Mouse (Mus musculus): Measurements from ENCODE around the gene Acin1. TPM values are rescaled to one million over a fixed set of nuclear protein-coding genes. Genes with fewer than 3 reads are reported as not detected.

The Acin1 gene
- polyA plus RNA-seq, 1 experiment from 2014 or later, result 150 TPM

GRCm38 (mm10) chr14:54714617-54715081 lies 27.9 kb upstream of the Acin1 start:
- Histone ChIP-seq H3K4me3 (peak overlapping the region; percentile 49), H3K27me3 (replicated peaks; ENCODE audit: low read depth, poor library complexity, severe bottlenecking) (peaks cover 27% of the 10 kb centered on the region), H3K4me1 (peaks cover 23% of the 10 kb centered on the region), H3K9me3 (no peaks in the 10 kb centered on the region), H3K36me3 (replicated peaks) (no peaks in the 10 kb centered on the region), H3K27ac (replicated peaks) (no peak overlapping the region)
- DNase-seq (ENCODE audit: low spot score), result peak; percentile 20
- 4% methylated on average over 15 of the region's 15 CpGs for WGBS

- peaks cover 23% of the 10 kb centered on the region for H3K4me1 ChIP-seq
- H3K9me3 ChIP-seq, result no peaks in the 10 kb centered on the region
- under 1% methylated on average over 13 of the region's 13 CpGs for WGBS
- peak overlapping the region; percentile 49 for H3K4me3 ChIP-seq
- peaks cover 27% of the 10 kb centered on the region for H3K27me3 ChIP-seq (replicated peaks; ENCODE audit: low read depth, poor library complexity, severe bottlenecking)
- H3K27ac ChIP-seq (replicated peaks), result no peak overlapping the region
- DNase-seq (ENCODE audit: low spot score), result peak; percentile 75
- no peaks in the 10 kb centered on the region for H3K36me3 ChIP-seq (replicated peaks)
These were observed 27.4 kb upstream of the Acin1 start for GRCm38 (mm10) chr14:54714121-54714520.

GRCm38 (mm10) chr14:54712861-54713260 lies 26.1 kb upstream of the Acin1 start:
- H3K9me3 ChIP-seq, result no peaks in the 10 kb centered on the region
- H3K27me3 ChIP-seq (replicated peaks; ENCODE audit: low read depth, poor library complexity, severe bottlenecking), result peaks cover 27% of the 10 kb centered on the region
- 63% methylated on average over 8 of the region's 8 CpGs for WGBS
- peaks cover 23% of the 10 kb centered on the region for H3K4me1 ChIP-seq
- DNase-seq (ENCODE audit: low spot score), result no peak
- no peaks in the 10 kb centered on the region for H3K36me3 ChIP-seq (replicated peaks)
- no peak overlapping the region for H3K4me3 ChIP-seq
- peak overlapping the region; percentile 31; the same call in 1 of the 2 replicates for H3K27ac ChIP-seq (replicated peaks)

- peak within 1 kb of the TSS; percentile 31; the same call in 1 of the 2 replicates for H3K27ac ChIP-seq (replicated peaks)
- 87% methylated on average over 7 of the region's 7 CpGs for WGBS
- H3K27me3 ChIP-seq (replicated peaks; ENCODE audit: low read depth, poor library complexity, severe bottlenecking), result peaks cover 27% of the 10 kb centered on the region
- H3K36me3 ChIP-seq (replicated peaks), result no peaks in the 10 kb centered on the region
- H3K4me1 ChIP-seq, result peaks cover 25% of the 10 kb centered on the region
- DNase-seq (ENCODE audit: low spot score), result no peak
- H3K4me3 ChIP-seq, result no peak within 1 kb of the TSS
- H3K9me3 ChIP-seq, result no peaks in the 10 kb centered on the region
These were observed 25.3 kb upstream of the Acin1 start, which contains the start of gene Cebpe for GRCm38 (mm10) chr14:54712074-54712473. Gene Cebpe, minus strand, starts transcription at chr14:54712174.

DNA sequence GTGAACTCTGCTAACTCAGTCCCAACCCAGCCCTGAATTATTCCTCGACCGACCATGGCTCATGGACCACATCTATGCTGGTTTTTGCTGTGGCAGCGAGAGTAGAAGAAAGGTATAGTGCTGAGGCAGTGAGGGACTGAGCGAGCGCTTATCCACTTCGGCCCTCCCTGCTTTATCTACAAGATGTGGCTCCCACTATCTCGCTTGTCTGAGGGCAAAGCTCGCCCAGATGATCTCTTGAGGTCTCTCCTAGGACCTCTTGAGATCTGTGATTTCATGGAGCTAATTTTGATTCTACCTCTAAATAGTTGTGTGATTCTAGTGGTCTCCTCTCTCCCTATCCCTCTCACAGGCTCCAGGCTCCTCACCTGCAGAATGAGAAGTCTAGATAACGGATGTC lies 22.3 kb upstream of the Acin1 start:
- H3K4me1 ChIP-seq, result peaks cover 19% of the 10 kb centered on the region
- H3K27me3 ChIP-seq (replicated peaks; ENCODE audit: low read depth, poor library complexity, severe bottlenecking), result 0 out of 2 replicates have a peak, but pooled peaks cover 14% of the 10 kb centered on the region
- DNase-seq (ENCODE audit: low spot score), result no peak
- no peak overlapping the region for H3K27ac ChIP-seq (replicated peaks)
- no peaks in the 10 kb centered on the region for H3K36me3 ChIP-seq (replicated peaks)
- no peaks in the 10 kb centered on the region for H3K9me3 ChIP-seq
- H3K4me3 ChIP-seq, result no peak overlapping the region
- 84% methylated on average over 9 of the region's 9 CpGs for WGBS

DNA sequence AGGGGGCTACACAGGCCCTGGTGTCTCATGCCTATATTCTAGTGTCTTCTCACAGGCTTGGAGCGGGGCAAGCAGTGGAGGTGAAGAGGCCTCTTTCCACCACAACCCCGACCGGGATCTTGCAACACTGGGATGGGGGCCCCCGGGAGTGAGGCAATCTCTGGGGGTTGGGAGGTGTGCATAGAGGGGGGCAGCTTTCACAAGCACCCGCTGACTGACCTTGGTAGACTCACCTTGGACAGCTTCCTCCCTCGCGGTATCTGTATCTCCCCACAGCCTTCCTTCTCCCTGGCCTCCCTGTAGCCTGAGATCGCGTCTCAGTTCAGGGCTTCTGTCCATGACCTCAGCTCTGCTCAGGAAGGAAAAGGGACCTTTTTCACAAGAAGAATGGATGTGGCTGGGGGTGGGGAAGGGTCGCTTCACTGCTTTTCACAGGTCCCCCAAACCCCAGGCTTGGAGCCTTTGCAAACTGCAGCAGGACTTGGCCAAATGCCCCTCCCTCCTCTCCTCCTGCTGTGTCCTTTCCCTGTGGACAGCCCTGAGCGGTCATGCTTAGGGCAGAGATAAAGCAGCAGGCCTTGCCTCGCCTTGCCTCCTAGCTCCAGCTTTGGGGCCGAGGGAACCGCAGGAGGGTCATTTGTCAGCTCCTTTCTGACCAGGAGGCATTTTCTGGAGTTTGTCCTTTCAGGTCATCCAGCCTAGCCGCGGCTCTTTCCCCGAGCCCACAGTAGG lies 20.0 kb upstream of the Acin1 start:
- peaks cover 23% of the 10 kb centered on the region; the same call in 1 of the 2 replicates for H3K27me3 ChIP-seq (replicated peaks; ENCODE audit: low read depth, poor library complexity, severe bottlenecking)
- H3K27ac ChIP-seq (replicated peaks), result no peak overlapping the region
- H3K4me1 ChIP-seq, result peaks cover 10% of the 10 kb centered on the region
- H3K36me3 ChIP-seq (replicated peaks), result no peaks in the 10 kb centered on the region
- H3K4me3 ChIP-seq, result no peak overlapping the region
- DNase-seq (ENCODE audit: low spot score), result no peak
- WGBS, result 55% methylated on average over 17 of the region's 17 CpGs
- H3K9me3 ChIP-seq, result no peaks in the 10 kb centered on the region

GRCm38 (mm10) chr14:54705844-54706243 lies 19.1 kb upstream of the Acin1 start:
- H3K9me3 ChIP-seq, result no peaks in the 10 kb centered on the region
- H3K27ac ChIP-seq (replicated peaks), result no peak overlapping the region
- no peak overlapping the region for H3K4me3 ChIP-seq
- 53% methylated on average over 5 of the region's 5 CpGs for WGBS
- no peaks in the 10 kb centered on the region for H3K36me3 ChIP-seq (replicated peaks)
- peaks cover 10% of the 10 kb centered on the region for H3K4me1 ChIP-seq
- peaks cover 20% of the 10 kb centered on the region; the same call in 1 of the 2 replicates for H3K27me3 ChIP-seq (replicated peaks; ENCODE audit: low read depth, poor library complexity, severe bottlenecking)
- no peak for DNase-seq (ENCODE audit: low spot score)

GRCm38 (mm10) chr14:54703207-54703606 lies 16.5 kb upstream of the Acin1 start:
- Histone ChIP-seq H3K27me3 (replicated peaks; ENCODE audit: low read depth, poor library complexity, severe bottlenecking) (peaks cover 14% of the 10 kb centered on the region; the same call in 1 of the 2 replicates), H3K27ac (replicated peaks) (no peak overlapping the region), H3K4me1 (peaks cover 9% of the 10 kb centered on the region), H3K9me3 (no peaks in the 10 kb centered on the region), H3K36me3 (replicated peaks) (no peaks in the 10 kb centered on the region), H3K4me3 (no peak overlapping the region)
- WGBS, result 69% methylated on average over 10 of the region's 10 CpGs
- DNase-seq (ENCODE audit: low spot score), result no peak

DNA sequence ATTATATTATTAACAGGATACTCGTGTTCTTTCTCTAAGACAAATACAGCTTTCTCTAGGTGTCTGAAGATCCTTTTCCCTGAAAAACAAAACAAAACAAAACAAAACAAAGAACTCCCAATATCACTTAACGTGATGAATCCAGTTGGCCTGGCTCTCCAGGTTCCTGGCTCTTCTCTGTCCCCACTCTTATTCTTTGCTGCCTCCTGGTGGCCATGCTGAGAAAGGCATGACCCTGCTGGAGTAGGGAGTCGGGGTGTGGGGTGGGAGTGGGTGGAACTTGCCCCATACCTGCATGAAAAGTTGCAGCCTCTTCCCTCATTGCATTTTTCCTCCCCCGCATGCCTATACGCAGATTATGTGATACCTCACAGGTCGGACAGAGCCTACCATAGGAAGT lies 14.6 kb upstream of the Acin1 start:
- DNase-seq (ENCODE audit: low spot score), result peak; percentile 82
- H3K27me3 ChIP-seq (replicated peaks; ENCODE audit: low read depth, poor library complexity, severe bottlenecking), result peaks cover 14% of the 10 kb centered on the region; the same call in 1 of the 2 replicates
- H3K4me1 ChIP-seq, result 0 out of 2 replicates have a peak, but pooled peaks cover 3% of the 10 kb centered on the region
- H3K4me3 ChIP-seq, result no peak overlapping the region
- WGBS, result 8% methylated on average over 6 of the region's 6 CpGs
- H3K36me3 ChIP-seq (replicated peaks), result no peaks in the 10 kb centered on the region
- H3K27ac ChIP-seq (replicated peaks), result no peak overlapping the region
- no peaks in the 10 kb centered on the region for H3K9me3 ChIP-seq

DNA sequence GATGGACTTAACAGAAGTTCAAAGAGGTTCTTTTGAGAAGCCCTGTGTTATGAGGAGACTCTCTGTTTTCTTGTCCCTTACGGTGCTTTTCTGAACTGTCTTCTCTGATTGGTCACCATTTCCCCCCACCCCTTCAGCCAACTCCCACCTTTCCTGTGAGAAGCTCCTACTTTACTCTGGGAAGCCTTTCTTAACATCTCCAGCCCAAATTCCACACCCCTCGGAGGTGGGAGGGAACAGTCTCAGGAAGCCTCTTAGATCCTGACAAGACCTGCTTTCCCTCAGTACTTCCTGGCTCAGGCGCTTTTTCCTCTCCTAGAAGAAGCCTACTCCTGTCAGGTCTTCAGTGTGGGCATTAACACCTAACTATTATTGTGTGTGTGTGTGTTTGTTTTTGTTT lies 12.9 kb upstream of the Acin1 start:
- no peaks in the 10 kb centered on the region for H3K9me3 ChIP-seq
- 0 out of 2 replicates have a peak, but pooled peaks cover 3% of the 10 kb centered on the region for H3K36me3 ChIP-seq (replicated peaks)
- peaks cover 14% of the 10 kb centered on the region; the same call in 1 of the 2 replicates for H3K27me3 ChIP-seq (replicated peaks; ENCODE audit: low read depth, poor library complexity, severe bottlenecking)
- no peak overlapping the region for H3K27ac ChIP-seq (replicated peaks)
- H3K4me3 ChIP-seq, result no peak overlapping the region
- WGBS, result 56% methylated on average over 3 of the region's 3 CpGs
- no peak for DNase-seq (ENCODE audit: low spot score)
- 0 out of 2 replicates have a peak, but pooled peaks cover 3% of the 10 kb centered on the region for H3K4me1 ChIP-seq

DNA sequence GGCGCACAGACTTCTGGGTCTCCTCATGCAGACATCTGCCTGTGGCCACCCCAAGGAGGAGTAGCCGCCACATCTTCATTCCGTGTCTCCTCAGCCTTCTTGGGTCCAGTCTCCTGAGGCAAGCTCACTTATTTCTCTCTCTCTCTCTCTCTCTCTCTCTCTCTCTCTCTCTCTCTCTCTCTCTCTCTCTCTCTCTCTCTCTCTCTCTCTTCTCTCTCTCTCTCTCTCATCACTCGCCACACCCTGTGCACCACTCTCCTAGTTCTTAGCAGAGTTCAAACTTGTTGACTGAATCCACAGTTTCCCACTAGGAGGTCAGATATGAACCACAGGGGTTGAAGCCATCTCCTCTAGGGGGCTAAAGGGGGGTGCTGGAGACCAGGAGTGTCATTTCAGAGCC lies 12.0 kb upstream of the Acin1 start, which contains the start of gene Gm29776:
Gm29776 (minus strand) TSS at position 101 of the 400 bp plus-strand sequence.
- Histone ChIP-seq H3K9me3 (no peaks in the 10 kb centered on the region), H3K4me3 (no peak within 1 kb of the TSS), H3K27me3 (replicated peaks; ENCODE audit: low read depth, poor library complexity, severe bottlenecking) (peaks cover 14% of the 10 kb centered on the region; the same call in 1 of the 2 replicates), H3K36me3 (replicated peaks) (peaks cover 10% of the 10 kb centered on the region), H3K27ac (replicated peaks) (no peak within 1 kb of the TSS), H3K4me1 (0 out of 2 replicates have a peak, but pooled peaks cover 3% of the 10 kb centered on the region)
- no peak for DNase-seq (ENCODE audit: low spot score)
- WGBS, result 76% methylated on average over 4 of the region's 4 CpGs

GRCm38 (mm10) chr14:54696752-54697151 lies 10.0 kb upstream of the Acin1 start:
- H3K27me3 ChIP-seq (replicated peaks; ENCODE audit: low read depth, poor library complexity, severe bottlenecking), result 0 out of 2 replicates have a peak, but pooled peaks cover 3% of the 10 kb centered on the region
- 87% methylated on average over 4 of the region's 4 CpGs for WGBS
- H3K9me3 ChIP-seq, result no peaks in the 10 kb centered on the region
- H3K4me1 ChIP-seq, result 0 out of 2 replicates have a peak, but pooled peaks cover 3% of the 10 kb centered on the region
- peaks cover 25% of the 10 kb centered on the region for H3K36me3 ChIP-seq (replicated peaks)
- H3K27ac ChIP-seq (replicated peaks), result no peak overlapping the region
- DNase-seq (ENCODE audit: low spot score), result no peak
- H3K4me3 ChIP-seq, result no peak overlapping the region

- no peak overlapping the region for H3K27ac ChIP-seq (replicated peaks)
- peaks cover 37% of the 10 kb centered on the region for H3K36me3 ChIP-seq (replicated peaks)
- WGBS, result 80% methylated on average over 6 of the region's 6 CpGs
- H3K27me3 ChIP-seq (replicated peaks; ENCODE audit: low read depth, poor library complexity, severe bottlenecking), result no peaks in the 10 kb centered on the region
- no peak overlapping the region for H3K4me3 ChIP-seq
- DNase-seq (ENCODE audit: low spot score), result no peak
- H3K9me3 ChIP-seq, result no peaks in the 10 kb centered on the region
- H3K4me1 ChIP-seq, result 0 out of 2 replicates have a peak, but pooled peaks cover 3% of the 10 kb centered on the region
These were observed 8.3 kb upstream of the Acin1 start for GRCm38 (mm10) chr14:54695042-54695441.

All from embryonic facial prominence, embryonic 10.5 days (tissue).